Mouse (Mus musculus) right cerebral cortex, postnatal 10 days (tissue): ENCODE data around the gene Fam124b.

Experiments
- DNase-seq, 2 experiments: peaks; one replicate each; pipeline ENCODE4 v3.0.0; 2021; ENCODE audit warnings: low spot score in 2 of 2

Gene Fam124b

GRCm38 (mm10) chr1:80218268-80218667, at the start of gene Fam124b:
Fam124b (minus strand) TSS chr1:80218473.
- DNase-seq = peak in 1 of 2 experiments; percentile 35

DNA sequence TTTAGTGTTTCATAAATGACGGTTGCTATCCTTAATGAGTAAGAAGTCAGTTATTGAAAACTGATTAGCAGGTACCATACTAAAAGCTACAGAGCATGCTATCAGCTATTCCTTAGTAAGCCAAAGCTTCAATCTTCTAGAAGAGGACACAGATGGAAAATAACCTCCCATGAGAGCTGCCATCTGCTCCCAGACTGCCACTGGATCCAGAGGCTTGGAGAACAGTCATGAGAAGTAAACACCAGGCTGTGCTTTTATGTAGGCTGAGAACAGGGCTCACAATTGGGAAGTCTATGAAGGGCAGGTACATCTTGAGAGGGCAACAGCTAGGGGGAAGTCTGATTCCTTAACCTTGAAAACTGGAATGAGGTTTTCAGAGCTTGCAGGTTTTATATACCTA, 42.2 kb upstream of the Fam124b start:
- no peak for DNase-seq

DNA sequence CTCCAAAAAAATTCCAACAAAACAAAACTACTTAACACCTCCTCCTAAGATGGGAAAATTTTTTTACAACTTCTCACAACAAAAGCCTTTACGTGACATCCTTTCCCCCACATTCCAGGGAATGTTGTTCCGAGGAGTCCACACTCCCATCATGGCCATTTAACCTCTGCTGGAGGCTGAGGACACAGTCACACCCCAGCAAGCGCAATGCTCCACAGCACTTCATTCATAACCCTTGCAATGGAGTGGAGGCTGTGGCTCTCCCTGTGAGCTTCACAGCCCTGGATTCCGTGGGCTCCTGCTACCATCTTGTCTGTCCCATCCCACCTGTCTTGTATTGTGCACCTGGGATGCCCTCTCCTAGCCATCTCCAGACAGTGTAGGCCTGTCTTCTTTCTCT, 40.4 kb upstream of the Fam124b start:
- no peak for DNase-seq

DNA sequence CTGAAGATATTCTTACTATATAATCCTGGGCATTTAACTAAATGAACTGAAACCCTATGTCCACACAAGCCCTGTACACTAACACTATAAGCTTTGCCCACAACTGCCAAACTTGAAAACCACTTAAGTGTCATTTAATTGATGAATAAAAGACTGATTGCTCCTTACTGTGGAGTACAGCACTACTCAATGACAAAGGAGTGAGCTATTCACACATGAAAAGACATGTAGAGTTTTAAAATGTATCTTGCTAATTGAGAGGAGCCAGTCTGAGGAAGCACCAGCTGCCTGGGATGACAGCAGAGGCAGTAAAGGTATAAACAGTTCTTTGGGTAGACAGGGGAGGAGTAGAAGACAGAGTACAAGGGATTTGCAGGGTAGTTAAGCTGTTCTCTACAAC, 35.0 kb upstream of the Fam124b start:
- DNase-seq = no peak

- DNase-seq = no peak
Measured at GRCm38 (mm10) chr1:80250247-80250646, 32.0 kb upstream of the Fam124b start.

GRCm38 (mm10) chr1:80247131-80247530, 28.9 kb upstream of the Fam124b start:
- no peak for DNase-seq

GRCm38 (mm10) chr1:80244123-80244522, 25.9 kb upstream of the Fam124b start:
- DNase-seq = no peak

DNA sequence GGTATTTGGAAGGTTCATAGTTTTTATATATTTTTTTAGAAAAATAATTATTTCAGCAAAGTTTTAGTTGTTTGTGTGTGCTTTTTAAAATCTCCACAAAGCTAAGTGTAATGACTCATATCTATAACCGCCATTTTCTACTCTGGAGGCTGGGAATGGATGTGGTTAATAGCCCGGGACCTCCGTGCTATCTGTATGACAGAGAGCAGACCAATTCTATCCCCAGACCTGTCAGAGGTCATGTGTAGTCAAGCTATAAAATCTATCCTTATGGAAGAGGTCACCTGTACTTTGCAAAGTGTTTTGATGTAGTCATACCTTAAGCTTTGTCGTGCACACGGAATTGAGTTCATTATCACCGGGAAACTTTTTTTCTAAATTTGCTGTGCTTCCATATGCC, 23.3 kb upstream of the Fam124b start:
- no peak for DNase-seq

DNA sequence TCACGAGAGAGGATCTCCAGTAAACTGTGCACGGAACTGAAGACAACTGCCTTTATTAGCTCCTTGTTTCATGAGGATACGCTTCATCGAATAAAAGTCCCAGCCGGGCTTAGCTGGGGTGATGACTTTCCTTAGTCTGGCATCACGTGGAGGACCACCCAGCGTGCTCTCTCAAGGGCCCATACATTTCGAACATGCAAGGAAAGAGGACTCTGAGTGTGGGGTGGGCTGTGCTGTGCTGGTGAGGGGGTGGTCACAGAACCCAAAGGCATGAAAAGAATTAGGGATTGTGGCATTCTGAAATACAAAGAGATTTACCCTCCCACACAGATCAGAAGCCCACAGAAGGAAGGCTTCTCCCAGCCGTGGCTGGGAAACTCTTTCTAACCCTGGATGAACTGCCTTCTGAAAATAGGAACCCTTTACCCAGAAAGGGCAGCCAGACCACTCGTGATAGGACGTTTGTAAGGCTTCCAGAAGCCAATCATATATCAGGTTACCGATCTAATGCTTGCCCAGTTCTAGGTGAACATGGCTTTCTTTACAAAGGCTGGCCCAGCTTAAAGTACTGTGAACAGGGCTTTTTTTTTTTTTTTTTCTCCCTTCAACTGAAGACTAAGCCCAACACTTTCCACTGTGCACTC, 21.9 kb upstream of the Fam124b start:
- no peak for DNase-seq

- DNase-seq = no peak
Measured at GRCm38 (mm10) chr1:80239481-80239880, 21.2 kb upstream of the Fam124b start.

GRCm38 (mm10) chr1:80236951-80237702, 18.9 kb upstream of the Fam124b start:
- no peak for DNase-seq

GRCm38 (mm10) chr1:80236126-80236525, 17.9 kb upstream of the Fam124b start:
- no peak for DNase-seq

GRCm38 (mm10) chr1:80230612-80231011, 12.3 kb upstream of the Fam124b start:
- DNase-seq = no peak

DNA sequence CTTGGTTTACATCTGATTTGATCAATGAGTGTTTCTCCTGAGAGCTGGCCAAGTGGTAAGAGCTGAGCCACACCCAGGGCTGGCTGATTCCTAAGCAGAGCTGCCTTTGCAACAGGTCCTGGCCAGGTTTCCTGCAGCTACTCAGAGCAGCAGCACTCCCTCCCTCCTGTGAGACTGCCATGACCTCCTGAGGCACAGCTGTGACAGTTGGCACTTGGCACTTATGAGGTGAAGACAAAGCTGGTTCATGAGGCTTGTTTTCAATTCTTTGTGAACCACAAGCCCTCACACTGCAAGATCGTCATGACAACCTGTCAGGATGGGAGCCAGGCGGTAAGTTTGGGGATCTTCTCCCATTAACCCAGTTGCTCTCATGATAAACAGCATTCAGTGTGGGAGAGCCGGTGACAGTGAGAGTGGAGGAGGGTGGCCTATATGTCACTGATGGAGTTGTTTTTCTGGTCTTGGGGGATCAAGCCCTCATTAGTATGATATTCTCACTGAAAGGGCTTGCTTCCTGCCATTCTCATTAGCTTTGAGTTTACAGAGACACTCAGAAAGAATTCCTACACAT, 6.7 kb upstream of the Fam124b start:
- DNase-seq = no peak

- no peak for DNase-seq
Measured at GRCm38 (mm10) chr1:80221151-80221550, 2.9 kb upstream of the Fam124b start.

GRCm38 (mm10) chr1:80213826-80214225, 4.4 kb downstream of the Fam124b start:
- DNase-seq = no peak

DNA sequence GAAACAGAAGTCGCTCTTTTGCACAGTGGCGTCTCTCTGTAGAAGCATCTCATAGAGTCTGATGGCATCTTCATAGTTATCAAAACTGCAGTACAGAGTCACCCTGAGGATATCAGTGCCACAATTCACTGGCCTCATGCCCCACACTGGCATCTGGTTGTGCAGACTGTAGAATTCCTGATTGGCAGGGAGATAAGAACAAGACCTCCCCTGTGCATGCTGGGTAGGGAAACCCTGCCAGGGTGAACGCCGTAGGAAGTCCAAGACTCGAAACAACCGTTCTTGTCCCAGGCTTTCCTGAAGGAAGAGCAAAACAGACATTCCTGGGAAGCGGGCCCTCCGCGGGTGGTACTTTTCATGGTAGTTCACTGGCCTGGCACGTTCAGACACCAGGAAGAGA, 5.1 kb downstream of the Fam124b start:
- DNase-seq = no peak

- DNase-seq = no peak
Measured at GRCm38 (mm10) chr1:80202314-80202713, 16.0 kb downstream of the Fam124b start.

DNA sequence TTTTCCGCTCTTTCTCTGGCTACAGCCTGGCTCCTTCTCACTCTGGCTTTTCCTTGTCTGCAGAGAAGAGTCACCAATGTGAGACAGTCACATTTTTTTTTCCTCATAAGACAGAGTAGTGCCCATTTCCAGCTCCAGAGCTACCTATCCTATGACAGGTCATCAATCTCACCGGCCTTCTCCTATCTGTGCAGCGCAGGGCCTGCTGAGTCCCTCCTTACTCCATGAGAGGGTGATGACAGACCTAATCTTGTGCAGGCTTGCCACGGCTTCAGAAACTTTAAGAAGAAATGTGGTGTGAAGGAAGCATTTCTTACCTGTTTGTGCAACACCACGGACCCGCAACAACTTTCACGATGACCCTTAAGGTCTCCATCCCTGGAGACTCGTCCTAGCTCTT, 25.4 kb downstream of the Fam124b start:
- no peak for DNase-seq

- no peak for DNase-seq
Measured at GRCm38 (mm10) chr1:80181414-80181805, 36.9 kb downstream of the Fam124b start.

- peak; percentile 69 to 75 for DNase-seq
Measured at GRCm38 (mm10) chr1:80180767-80181413, 37.4 kb downstream of the Fam124b start.

- peak; percentile 42 to 59 for DNase-seq
Measured at GRCm38 (mm10) chr1:80180128-80180527, 38.1 kb downstream of the Fam124b start.
